Mouse (Mus musculus): ENCODE measurements around the gene Sox18. TPM values are rescaled to one million over a fixed set of nuclear protein-coding genes. Genes with fewer than 3 reads are reported as not detected.

Gene Sox18
- total RNA-seq (2021), result 10 to 100 TPM; 10.5 to 12.7 TPM
- long read RNA-seq, experiment 1, transcript Sox18-201 (2 exons, 1,620 nt), result major isoform, 5 of 6 reads
- long read RNA-seq, experiment 1, partial matches to known transcripts, result 1 of 6 reads
- long read RNA-seq, experiment 1, other reads (novel, unspliced or antisense), result 0 of 6 reads
- long read RNA-seq, experiment 2, transcript Sox18-201 (2 exons, 1,620 nt), result major isoform, 6 of 6 reads
- long read RNA-seq, experiment 2, partial matches to known transcripts, result 0 of 6 reads
- long read RNA-seq, experiment 2, other reads (novel, unspliced or antisense), result 0 of 6 reads

DNA sequence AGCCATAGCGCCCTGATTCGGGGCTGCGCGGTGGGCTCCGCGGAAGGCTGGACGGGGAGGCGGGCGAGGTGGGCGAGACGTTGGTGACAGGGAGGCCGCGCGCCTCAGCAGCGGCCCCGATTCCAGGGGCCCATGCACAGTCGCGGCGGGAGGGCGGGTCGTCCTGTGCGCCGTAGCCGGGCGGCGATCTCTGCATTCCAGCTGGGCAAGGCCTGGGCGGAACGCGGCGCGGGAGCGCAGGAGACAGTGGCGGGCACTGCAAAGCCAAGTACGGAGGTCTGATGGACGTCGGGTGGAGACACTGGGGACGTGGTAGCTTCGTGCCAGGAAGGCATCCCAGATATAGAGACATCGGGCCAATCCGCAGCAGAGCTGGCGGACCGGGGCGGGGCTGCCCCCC lies at the start of gene Sox18:
Gene Sox18 (minus strand): TSS at position 315 of the 400 bp plus-strand sequence.
- peak; percentile 48 for DNase-seq

DNA sequence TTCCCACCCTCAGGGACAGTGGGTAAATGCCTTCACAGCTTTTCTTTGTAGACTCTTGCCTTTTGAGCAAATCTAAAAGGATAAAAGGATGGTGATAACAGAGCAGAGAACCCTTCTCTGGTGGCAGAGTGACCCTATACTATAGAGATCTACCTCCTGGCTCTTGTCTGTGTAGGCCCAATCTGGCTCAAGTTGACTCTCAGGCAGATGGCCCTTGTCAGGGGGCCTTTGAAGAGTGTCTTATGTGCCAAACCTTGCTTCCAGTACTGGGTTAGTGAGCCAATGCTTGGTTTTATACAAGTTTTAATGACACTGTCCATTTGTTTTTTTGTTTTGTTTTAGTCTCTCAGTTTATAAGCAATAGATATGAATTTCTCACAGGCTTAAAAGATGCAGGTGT lies 49.8 kb upstream of the Sox18 start:
- no peak for DNase-seq

DNA sequence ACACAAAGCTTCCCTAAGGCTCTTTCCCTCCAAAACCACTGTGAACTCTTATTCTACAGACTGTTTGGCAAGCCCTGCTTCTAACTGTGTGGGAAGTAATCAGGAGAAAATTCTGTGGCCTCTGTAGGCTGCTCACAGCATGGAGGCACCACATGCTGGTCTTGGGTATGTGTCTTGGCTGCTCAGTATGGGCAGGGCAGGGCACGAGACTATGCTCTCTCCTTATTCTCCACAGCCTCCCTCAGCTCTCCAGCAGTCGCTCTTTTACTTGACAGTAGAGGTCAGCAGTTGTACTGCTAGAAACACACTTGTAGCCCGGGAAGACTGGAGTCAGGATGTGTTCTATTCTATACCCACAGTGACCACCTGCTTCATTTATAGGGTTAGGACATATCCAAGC lies 48.6 kb upstream of the Sox18 start:
- DNase-seq, result no peak

DNA sequence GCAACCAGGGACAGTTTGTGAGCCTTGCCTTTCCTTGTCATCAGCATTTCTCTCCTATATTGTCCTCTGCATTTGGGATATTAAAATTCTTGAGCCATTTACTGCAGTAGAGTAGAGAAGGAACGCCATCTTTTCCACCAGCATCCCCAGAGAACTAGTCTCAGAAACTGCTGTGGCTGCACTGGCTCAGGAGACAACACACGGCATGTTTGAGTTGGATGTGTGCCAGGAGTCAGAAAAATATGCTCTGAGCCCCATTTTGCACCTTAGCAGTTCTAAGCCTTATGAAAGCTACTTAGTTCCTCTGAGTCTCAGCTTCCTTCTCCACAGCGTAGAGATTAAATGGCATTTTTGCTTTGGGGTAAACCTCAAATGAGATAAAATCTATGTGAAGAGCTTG lies 45.6 kb upstream of the Sox18 start:
- no peak for DNase-seq

GRCm38 (mm10) chr2:181715382-181715781 lies 43.9 kb upstream of the Sox18 start:
- DNase-seq, result no peak

- DNase-seq, result no peak
Measured at GRCm38 (mm10) chr2:181714903-181715326, 43.5 kb upstream of the Sox18 start, which contains the start of gene Oprl1. Gene Oprl1 (plus strand): TSS chr2:181715016.

DNA sequence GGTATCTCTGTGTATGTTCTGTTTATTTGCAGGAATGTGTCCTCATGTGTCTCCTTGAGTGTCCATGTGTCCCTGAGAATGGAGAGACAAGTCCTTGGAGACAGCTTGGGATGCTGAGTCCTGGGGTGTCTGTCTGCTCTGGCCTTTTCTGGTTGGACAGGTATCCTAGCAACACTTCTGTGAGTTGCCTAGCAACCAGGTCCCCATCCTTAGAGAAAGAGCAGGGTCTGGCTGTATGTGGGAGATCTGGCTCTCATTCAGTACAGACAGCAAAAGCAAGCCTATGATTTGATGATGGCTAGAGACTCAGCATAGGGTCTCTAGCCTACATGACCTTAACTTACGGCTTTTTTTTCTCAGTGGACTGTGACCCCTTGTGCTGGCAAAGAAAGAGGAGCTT lies 42.3 kb upstream of the Sox18 start:
- no peak for DNase-seq

- no peak for DNase-seq
Measured at GRCm38 (mm10) chr2:181706668-181707067, 35.2 kb upstream of the Sox18 start.

DNA sequence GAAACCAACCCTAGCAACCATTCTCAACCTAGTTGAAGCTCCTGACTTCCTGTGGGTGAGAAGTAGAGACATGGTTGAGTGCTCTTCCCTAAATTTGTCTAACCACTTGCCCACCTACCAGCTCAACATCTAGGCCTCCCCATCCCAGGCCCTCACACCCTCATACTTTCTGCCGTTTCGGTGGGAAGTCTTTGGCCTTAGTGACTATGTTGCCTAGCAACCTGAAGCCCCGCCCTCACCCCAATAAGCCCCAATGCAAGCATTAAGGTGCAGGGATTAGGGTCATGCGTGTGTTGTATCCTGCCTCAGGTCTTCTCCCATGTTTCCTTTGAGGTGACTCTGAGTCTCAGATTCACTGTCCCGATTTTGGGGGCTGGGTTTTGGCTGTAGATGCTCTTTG lies 26.8 kb upstream of the Sox18 start, which contains the start of gene Lkaaear1:
Gene Lkaaear1 (minus strand): TSS at position 202 of the 400 bp plus-strand sequence.
- DNase-seq, result no peak

GRCm38 (mm10) chr2:181696801-181697420 lies 25.5 kb upstream of the Sox18 start:
- no peak for DNase-seq

DNA sequence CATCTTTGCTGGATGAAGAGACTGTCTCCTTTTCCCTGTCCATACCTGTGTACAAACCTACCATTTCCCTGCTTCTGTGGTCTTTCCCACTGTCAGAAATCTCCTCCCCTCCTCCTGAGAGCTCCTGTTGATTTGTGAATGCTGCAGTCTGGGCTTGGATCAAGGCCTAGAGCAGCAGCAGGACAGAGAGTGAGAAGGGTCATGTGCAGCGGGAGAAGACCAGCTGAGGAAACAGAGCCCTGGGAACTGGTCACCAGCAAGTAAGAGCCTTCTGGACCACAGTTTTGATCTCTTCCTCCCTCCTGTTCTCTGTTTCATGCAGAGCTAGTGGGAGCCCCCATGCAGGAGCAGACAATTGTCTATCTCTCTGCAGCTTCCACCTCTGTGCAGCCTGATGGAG lies 24.3 kb upstream of the Sox18 start:
- DNase-seq, result no peak

DNA sequence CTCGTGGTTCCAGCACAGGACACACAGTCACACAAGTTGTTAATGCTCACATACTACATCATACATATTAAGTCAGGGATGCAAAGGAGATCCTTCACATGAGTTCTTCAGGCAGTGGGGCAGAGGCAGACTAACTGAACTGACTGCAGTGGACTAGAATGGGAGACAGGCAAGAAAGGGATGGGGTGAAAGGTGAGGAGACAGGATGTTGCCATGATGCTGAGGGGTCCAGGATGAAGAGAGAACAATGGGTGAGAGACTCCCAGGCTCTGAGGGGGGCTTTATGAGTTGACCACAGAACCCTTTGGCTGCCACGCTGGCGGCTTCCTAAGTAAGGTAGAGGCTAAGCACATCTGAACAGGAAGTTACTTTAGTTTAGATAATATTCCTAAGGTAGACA lies 23.1 kb upstream of the Sox18 start:
- no peak for DNase-seq

GRCm38 (mm10) chr2:181693339-181694280 lies 22.2 kb upstream of the Sox18 start, which contains the start of gene Rgs19:
Gene Rgs19 (minus strand): TSS chr2:181693977.
- DNase-seq, result peak; percentile 83

DNA sequence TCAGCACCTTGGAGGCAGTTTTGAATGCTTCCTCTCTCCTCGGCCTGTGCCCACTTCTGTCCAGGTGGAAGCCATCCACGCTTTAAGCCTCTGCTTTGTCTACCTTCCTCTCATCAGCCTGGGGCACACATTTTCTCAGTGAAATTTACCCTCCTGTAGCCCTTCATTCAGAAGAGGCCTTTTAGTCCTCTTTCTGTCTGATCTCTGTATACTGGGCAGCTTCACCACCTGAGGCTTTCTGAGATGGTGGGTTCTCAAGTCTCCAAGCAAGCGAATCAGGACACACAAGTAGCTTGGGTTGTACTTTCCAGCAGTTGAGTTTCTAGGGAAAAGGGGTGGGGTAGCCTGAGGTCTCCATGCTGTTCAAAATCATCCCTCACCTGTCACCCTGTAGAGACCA lies 20.9 kb upstream of the Sox18 start:
- no peak for DNase-seq

DNA sequence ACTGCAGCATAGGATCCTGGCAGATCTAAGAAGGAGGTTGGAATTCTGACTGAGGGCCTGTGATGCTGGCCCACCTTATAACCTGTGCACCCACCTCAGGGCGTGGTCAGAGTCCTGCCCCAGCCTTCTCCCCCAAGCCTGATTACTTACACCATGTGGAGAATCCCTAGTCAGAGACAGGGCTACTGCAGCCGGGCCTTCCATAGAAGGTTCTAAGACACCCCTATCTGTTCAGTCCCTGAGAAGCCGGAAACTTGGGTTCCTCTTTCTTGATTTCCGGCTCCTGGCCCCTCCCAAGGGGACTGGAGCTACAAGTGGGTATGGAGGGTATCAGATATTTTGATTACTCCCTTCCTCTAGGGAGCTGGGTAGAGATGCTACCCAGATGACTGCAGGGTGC lies 20.1 kb upstream of the Sox18 start:
- no peak for DNase-seq

GRCm38 (mm10) chr2:181691083-181691482 lies 19.6 kb upstream of the Sox18 start:
- DNase-seq, result no peak

DNA sequence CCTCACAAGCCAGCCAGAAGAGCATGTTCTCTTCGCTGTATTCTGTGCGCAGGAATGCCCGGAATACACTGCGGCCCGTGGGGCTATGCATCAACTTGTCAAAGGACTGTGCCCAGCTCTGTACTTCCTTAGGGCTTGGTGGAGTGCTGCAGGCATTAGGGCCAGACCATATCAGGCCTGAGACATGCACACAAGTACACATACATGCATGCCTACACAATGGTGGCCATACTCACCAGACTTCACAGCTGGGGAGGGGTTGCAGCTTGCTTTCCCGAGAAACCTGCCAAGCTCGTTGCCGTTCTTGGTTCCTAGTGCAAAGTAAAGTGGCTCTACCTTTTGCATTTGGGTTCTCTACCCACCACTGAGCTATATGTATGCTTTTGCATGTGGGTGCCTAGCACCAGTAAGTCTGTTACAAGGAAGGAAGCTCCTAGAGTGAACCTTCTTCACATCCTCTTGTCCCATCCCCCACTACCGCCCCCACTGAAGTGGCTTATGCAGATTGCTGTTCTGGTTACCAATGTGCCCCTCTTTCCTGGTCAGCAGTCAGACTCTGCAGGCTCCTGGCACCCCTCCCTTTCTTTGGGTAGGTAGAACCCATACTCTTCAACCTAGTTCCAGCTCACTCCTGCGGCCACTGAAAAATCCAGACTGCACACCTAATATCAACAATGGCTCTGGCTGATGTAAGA lies 18.2 kb upstream of the Sox18 start:
- no peak for DNase-seq

DNA sequence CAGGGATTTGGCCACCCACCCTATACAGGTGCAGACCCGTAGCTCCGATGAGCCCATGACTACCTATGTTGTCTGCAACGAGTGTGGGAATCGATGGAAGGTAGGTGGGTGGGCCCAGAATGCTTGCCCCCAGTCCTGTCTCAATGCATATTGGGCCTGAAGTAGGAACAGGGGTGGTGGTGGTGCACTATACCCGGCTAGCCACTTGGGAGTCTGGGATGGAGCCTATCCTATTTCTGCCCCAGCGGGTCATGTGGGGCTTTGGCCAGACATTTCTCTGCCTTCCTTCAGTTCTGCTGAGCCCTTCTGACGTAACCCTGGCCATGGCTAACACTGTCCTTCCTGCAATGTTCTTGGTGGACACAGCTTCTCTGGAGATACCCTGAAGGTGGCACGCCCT lies 16.1 kb upstream of the Sox18 start:
- no peak for DNase-seq

- no peak for DNase-seq
Measured at GRCm38 (mm10) chr2:181685686-181686085, 14.2 kb upstream of the Sox18 start.

DNA sequence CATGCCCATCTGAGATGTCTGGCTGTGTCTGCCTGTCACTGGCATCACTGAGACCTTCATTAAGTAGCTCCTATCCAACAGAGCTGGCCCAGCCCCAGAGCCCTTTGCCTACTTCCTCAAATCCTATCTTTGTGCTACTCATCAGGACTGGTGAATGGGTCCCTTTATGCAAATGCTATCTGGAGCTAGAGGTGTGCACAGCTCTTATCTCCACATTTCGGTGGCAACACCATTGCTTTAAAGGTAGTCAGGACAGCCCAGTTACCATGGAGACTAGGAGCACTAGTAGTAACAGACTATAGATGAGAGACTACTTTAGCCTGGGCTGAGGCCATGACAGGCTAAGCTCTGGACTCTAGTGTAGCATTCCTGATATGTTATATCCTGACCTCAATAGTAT lies 13.3 kb upstream of the Sox18 start:
- no peak for DNase-seq

- DNase-seq, result no peak
Measured at GRCm38 (mm10) chr2:181683381-181683780, 11.9 kb upstream of the Sox18 start.

DNA sequence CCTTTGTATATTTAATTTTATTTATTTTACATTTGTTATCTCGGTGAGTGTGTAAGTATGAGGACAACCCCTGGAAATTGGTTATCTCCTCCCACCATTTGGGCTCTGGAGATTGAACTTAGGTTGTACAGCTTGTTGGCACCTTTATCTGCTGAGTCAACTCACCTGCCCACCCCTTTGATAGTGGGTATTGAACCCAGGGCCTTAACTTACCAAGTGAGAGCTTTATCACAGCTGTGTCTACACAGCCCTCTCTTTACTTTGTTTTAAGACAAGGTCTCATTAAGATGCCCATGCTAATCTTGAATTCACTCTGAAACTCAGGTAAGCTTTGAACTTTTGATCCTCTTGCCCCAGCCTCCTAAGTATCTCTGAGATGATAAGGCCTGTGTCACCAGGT lies 10.5 kb upstream of the Sox18 start:
- no peak for DNase-seq

Data from gastrocnemius, postnatal 25 days (tissue).